Mouse (Mus musculus) lung, adult 18-20 months (tissue): ENCODE results near the gene Ikbke.

Source experiments
- DNase-seq, 2 experiments: peaks; one replicate each; pipeline ENCODE4 v3.0.0; 2022; ENCODE audit warnings: mixed read lengths in 2 of 2

Gene Ikbke

DNA sequence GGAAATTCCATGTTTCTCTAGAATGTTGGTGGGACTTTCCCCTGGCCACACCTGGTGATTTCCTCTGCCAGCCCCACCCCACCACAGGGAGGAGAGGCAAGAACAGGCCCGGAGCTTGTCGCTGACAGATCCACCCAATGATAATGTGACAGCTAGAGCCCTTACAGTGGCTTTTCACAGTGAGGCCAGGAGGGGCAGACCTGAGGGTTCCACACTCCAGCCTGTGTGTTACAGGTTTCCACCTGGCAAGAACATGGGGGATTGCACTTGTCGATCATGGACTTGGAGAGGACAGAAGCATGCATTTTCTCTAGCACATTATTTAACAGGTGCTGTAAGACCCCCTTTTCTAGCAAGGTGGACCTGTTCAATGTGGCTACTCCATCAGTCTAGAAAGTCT is 874 bp upstream of the Ikbke start:
- DNase-seq: no peak

DNA sequence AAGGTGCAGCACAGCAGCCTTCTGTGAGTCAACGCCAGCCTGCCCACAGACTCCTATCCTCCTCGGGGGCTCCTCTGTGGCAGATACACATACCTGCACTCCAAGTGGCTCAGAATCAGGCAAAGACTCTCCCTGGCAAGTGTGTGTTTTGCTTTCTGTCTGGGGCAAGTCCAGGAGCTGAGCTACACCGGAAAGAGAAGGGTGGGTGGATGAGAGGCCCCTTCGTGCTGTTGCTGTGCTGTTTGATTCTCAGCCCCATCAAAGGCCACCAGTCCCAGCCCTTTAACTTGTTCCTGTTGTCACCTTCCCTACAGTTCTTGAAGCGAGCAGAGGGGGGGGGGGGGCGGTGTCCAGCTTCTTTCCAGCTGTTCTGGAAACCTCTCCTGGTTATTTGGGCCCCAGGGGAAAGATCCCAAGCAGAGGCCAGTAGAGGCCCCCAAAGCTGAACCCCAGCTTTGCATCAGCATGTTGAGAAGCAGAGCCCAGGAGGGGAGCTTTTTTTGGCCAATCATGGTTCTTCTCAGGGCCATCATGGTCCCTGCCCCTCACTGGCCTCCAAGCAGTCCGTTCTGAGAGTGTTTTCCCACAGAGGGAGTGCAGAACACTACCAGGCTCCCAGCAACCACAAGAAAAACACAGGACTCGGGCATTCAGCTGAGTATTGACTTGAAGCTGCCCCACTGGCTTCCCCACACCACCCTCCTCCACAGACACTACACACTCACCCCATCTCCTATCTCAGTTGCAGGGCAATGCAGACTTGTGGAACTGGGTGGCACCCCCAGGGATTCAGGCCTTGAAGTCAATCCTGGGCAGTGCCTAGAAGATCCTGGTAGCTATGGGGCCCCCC is 575 bp downstream of the Ikbke start:
- DNase-seq: no peak

DNA sequence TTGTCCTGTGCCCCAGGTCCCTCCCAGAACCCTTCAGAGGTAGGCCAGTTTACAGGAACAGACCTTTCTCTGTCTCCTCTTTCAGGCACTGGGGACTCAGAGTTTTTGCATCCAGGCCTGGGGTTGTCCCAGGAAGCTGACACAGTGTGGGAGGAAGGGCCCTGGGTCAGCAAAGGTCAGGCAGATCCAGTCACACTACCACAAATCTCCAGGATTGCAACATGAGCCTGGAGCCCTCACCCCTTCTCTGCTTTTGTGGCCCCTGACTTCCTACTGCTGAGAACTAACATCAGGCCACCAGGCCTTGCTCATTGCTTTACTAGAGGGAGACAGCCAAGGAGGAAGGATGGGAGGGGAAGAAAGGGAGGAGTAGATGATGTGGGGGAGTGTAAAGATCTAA is 2.6 kb downstream of the Ikbke start:
- DNase-seq: no peak

DNA sequence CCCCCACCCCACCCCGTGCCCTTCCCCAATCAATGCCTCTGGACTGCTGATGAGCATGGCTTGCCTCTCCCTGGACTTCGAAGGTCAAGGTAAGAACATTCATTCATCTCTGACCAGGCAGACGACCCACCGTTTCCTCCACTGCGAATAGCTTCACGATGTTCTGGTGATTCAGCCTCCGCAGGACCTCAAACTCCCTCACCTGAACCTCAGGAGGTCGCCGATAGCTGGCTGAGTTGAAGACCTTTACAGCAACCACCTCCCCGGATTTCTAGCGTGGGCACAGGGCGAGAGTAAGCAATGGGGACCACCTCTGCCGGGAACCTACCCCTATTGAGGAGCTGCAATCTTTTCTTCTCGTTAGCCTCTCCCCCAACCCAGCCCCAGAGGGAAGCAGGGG is 3.8 kb downstream of the Ikbke start:
- no peak for DNase-seq

DNA sequence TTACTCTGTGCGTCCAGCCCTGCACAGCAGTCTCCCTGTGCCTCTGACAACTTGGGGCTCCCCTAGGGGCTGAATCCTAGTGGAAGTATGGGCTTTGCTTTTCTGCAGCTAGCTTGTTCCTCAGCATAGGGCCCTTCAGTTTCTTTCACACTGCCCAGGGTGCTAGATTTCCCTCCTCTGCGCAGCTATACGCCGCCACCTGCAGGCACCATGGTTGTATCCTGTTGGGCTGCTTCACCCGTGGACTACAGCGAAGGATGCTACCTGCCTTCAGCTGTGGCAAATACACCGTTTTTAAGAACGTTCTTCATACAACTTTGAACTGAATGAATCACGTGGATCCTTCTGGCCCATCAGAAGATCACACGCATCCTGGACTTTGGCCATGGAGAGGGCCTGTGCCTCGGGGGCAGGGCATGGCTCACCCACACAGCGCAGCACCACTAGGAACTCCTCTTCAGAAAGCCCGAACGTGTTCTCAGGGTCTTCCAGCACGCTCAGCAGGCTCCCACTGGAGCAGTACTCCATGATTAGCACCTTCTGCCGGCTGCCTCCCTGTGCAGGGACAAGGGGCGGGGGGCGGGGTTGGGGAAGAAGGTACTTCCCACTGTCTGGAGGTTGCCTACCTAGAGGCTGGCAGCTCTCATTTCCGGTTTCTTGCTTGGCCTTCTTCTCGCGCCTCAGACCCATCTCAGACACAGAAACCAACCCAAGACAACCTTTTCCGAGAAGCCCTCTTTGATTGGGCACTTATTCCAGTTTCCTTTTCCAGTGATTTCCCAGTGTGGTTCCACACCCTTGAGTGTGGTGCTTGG is 4.5 kb downstream of the Ikbke start:
- DNase-seq: no peak

DNA sequence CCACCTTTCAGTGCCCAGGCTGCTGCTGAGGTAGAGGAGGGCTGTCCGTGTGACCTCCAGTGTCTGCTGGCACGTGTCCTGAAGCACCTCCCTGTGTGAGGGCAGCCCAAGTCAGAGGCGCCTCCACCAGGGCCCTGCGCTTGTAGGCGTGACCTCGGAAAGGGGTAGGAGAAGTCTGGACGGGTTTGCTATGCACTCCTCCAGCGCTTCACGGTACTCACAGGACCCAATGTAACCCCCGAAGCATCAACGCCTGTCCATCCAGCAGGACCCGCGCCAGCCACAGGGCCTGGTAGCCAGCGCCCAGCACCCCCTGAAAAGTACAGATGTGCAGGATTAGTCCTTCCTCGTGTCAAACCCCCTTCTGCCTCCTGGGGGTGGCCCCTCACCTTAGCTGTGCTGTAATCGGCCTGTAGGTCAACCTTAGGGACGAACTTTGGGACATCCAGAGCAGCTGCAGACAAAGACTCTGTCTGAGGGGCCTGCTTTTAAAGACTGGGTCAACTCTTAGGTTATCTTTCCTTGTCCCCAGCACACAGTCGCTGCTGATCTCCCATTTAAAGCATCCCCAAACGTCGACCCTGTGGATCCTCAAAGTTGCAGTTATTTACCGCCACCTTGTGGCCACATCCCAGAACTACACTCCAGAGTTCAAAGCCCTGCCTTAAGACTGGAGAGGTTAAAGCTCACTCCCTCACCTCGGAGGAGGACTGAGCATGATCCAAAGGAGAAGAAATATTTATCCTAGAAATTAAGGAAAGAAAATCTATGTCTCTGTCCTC is 9.4 kb downstream of the Ikbke start:
- peak; percentile 62 to 64 for DNase-seq

DNA sequence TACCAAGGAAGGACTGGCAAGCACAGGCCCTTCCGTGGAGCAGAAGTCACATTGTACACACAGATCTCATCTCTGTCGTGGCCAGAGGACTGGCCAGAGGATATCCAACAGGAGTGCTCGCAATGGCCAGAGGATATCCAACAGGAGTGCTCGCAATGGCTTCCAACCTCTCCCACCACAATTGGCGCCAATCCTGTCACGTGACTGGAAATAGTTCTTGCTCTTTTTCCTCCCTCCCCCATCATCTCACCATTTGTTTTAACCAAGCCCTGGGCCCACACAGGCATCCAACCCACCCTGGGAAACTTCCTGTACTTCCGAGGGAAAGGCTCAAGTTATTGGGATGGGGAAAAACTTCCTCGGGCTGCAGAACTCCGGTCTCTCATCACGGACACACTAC is 10.6 kb downstream of the Ikbke start:
- DNase-seq: no peak

DNA sequence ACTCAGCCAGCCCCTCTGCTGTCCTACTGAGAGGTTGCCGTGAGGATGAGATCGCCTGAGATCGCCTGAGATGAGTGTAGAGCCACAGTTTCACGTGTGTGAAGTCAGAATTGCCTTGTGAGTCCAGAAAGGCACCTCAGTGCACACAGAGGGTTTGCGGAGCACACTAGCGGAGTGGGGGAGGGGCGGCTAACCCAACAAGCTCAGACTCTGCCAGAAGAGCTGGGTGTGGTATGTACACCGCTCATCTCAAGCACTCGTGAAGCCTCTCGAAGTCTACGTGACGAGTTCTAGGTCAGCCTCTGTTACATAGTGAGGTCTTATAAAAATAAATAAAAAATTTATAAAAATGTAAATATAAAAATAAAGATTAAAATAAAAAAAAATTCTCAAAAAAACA is 15.5 kb downstream of the Ikbke start:
- no peak for DNase-seq

DNA sequence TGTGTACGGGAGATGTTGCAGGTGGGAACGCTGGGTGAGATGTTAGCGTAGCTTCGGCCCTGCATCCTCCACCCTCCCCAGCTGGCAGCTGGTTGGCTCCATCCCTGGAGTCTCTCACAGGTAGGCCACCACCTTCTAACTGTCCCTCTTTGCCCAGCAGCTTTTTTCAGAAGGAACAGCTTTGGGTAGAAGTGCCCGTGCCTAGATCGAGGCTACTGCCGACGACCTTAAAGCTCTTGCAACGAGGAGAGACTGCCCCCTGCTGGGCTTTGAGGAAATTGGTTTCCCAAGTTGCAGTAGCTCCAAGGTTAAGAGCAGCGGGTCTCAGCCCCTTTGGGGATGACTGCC is 19.1 kb downstream of the Ikbke start:
- DNase-seq: peak; percentile 60 to 67

DNA sequence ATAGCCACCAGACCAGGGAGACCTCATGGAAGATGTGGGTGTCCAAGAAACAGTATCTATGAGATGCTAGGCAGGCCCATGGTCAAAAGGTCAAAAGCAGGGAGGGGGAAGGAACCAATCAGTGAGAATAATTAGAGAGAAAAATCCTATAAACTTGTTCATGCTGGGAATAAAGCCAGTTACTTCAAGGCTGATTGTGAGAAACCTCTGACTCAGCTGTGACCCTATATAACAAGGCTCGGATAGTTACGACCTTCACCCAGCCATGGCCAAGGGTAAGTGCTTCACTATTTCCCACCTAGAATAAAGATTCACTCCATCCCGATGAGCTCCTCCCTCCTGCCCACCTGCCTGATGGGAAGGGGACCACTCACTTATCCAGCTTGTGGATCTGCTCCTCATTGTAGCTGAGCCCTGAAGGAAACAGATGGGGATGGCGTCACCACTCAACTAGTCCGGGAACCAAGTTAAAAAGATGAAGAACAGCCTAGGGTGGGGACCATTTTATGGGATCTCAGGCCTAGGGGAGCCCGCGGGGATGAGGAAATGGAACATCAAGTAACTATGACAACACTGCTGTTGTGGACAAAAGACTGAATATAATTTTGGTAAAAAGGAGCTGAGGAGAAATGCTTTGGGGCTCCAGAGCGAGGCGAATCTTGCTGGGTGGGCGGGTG is 19.6 kb downstream of the Ikbke start:
- no peak for DNase-seq

DNA sequence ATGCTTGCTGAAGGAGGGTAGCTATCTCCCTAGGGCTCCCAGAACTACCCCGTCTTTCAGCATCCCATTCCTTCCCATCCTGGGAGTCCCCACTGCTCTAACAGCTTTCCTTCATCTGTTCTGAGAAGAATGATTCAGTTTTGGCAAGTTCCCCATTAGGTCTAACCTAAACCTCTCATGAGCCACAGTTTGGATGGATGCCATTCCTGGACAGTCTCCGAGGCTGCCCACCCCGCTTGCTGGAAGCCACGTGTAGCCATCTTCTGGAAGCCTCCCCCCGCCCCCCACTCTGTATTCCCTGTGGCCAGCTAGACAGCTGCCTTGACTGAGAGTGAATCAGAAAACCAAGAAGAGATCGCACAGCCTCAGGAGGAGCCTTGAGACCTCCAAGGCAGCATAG is 22.1 kb downstream of the Ikbke start:
- no peak for DNase-seq

DNA sequence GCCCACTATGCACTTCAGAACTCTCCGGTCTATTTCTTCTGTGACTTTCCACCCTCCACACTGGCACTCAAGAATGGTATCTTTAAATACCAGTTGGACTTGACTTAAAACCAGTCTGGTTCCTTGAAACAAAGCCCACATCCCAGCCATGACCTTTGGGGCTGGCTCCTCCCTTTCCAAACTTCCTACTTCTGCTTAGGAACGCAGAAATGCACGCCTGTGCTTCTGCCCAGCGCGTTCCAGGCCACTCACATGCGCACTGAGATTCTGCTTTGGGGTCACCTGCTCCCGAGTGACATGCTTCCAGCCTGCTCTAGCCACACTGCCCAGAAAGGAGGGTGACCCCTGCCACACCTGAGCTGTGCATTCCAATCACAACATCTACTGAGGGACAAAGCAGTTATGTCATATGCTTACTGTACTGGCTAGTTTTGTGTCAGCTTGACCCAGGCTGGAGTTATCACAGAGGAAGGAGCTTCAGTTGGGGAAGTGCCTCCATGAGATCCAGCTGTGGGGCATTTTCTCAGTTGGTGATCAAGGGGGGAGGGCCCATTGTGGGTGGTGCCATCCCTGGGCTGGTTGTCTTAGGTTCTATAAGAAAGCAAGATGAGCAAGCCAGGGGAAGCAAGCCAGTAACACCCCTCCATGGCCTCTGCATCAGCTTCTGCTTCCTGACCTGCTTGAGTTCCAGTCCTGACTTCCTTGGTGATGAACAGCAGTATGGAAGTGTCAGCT is 26.7 kb downstream of the Ikbke start:
- DNase-seq: peak; percentile 45 to 64

DNA sequence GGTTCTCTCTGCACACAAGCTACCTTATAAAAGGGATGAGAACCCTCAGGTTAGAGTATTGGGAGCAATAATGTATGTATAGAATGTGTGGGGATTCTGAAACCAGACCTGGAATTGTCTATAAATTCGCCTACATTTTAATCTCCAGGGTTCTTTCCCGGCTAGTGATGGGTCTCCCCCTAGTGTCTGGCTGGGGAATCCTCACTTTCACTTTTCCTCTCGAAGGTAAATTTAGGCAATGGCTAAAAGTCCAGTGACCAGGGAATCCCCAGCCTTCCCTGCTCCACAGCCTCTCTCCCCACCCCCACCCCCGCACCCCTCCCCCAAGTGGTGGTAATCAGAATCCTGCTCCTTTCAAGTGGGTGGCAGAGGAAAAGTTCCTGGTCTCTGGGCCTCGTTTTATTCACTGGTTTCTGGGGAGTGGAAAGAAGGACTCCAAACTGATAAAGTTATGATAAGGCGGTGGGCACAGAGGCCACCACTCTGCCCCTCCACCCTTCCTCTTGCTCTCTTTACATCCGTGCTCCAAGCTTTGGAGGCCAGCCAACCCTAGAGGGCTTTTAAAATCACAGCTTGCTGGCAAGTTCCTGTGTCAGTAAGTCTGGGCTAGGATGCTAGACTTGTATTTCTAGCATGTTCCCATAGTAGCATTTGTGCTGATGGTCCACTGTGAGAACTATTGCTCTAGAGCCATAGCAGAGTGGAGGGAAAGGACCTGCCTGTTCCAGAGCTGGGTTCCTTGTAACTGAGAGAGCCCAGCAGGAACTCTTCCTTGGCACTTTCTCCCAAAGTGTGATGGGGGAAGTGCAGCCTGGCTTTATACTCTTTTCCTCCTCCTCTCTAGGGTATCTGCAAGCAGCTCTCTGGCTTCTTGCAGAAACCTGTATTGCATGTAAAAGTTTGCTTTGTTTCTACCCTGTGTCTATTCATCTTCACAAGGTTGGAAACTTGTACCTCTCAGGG is 32.7 kb downstream of the Ikbke start:
- peak in 1 of 2 experiments; percentile 59 for DNase-seq

DNA sequence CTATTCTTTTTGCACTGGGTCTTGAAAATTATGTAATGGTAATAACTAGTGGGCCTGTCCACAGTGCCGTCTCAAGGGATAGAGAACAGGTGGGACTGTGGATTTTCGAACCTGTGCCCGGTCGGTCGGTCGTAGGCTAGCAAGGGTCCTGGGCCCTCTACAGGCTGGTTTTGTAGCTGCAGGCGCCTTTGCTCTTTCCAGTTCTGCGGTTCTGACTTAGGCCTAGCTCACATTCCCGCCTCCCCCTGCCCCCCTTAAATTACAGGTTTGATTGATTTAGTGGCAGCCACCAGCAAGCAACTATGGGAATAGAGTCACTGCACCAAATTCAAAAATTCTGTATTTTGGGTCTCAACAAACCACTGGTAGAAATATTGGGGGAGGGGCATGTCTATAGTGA is 33.5 kb downstream of the Ikbke start:
- DNase-seq: peak; percentile 56

DNA sequence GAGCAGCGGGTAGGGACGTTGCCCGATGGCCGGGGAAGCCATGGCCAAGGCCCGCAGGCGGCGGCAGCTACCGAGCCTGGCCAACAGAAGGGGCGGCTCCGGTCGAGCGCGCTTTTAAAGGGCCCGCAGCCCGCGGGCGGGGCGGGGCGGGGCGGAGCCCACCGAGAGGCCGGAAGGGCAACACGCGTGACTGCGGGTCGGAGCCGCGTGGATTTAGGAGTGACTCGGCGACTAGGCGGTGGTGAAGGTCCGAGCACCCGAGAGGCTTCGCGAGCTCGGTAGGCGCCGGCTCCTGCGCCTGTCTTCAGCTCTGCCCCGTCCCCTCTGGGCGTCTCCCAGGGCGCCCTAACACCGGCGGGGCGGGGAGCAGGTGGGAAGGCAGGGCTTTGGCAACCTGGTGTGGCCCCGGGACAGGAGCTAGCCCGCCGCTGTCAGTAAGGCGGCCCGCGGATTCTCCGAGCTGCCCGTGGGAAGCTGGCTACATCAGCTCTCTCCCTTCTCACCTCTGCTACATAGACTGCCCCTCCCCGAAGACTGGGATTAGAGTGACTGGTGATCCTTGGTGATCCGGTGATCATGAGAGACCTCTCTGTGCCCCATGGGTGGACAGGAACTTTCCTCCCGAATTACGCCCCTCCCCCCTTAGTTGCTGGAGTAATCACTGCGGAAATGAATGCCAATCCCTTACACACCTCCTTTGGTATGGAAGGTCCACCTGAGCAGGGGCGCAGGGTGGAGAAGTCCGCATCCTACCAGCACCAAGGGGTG is 34.1 kb downstream of the Ikbke start, which contains the start of gene Rassf5:
Rassf5 (minus strand) TSS at position 170 of the 768 bp plus-strand sequence.
- DNase-seq: peak; percentile 84 to 88

DNA sequence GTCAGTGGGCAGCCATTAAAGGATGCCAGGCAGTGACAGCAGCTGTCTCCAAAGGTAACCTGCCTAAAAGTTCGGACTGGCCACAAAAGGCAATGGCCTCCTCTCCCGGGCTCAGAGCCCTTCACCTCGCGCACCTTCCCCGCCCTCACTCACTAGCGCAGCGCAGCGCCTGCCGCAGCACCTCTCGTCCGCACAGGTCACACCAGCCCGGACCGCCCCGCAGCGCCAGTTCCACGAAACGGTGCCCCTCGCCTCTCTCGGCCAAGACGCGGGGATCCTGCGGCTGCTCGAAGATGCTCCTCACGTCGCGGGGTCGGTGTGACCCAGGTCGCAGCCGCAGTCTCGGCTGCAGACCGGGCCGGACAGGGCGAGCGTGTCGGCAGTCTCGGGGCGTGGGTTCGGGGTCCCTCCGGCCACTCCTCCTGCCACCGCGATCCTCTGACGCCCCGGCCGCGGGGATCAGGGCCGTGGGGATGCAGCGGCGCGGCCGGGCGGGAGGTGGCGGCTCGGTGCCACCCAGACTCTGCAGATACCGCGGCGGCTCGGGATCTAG is 34.8 kb downstream of the Ikbke start:
- no peak for DNase-seq

DNA sequence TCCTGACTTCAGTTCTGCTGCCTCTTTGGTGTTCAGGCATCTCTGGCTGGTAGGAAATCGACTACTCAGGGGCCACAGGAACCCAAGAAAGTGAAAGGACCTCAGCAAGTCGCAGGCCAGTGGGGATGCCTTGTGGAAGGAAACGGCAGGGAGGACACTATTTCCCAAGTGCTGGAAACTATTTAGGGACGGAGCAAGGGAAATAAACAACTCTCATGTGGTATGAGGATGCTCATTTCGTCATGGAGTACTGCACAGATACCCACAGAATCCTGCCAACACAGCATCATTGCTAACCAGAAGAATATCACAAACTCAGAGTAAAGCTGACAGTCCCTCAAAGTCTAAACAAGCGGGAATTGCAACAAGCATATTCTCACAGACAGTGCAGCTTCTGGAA is 36.5 kb downstream of the Ikbke start:
- no peak for DNase-seq

DNA sequence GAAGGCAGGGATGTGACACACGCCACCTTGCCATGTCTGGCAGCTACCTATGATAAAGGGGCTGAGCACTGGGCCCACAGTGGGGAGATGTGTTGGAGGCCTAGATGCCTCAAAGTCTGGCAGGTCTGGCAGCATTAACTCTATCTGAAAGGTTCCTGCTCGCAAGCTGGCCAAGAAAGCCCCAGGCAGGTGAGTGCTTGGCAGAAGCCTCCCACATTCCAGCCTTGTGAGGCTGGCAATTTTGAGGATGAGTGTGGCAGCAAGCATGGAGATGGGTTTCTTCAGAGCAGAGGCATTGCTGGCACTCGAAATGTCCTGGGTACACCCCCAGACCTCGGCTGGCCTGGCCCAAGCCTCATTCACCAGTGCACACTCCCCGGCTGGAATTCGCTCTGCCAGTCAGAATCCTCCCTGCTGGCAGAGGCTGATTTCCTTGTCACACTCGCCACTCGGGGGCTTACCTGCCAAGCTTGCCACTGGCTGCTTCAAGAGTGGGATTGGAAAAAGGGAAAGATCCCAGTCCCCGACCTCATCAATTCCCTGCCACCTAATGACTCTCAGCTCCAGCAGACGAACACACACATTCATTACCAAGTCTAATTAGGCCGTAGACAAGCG is 39.7 kb downstream of the Ikbke start:
- DNase-seq: no peak

DNA sequence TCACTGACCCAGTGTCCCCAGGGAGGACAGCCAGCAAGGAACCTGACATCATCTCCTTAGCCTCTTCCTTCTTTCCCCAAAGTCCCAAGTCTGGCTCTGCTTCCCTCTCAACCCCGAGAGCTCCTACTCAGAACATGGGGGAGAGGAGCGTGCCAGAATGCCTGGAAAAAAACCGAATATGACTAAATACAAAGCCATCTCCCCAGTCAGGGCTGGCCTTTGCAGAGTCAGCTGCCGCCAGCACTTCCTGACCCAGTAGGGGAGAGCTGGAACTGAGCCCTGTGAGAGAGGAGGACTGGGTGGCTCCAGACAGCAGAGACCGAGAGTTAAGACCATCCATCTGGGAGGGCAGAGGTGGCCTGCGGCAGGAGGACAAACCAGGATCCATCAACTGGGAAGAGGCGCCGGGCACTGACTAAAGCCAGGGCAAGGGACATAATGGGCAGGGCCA is 40.5 kb downstream of the Ikbke start:
- DNase-seq: peak; percentile 60 to 69
